Mouse (Mus musculus): Measurements from ENCODE around the gene C7.

DNA sequence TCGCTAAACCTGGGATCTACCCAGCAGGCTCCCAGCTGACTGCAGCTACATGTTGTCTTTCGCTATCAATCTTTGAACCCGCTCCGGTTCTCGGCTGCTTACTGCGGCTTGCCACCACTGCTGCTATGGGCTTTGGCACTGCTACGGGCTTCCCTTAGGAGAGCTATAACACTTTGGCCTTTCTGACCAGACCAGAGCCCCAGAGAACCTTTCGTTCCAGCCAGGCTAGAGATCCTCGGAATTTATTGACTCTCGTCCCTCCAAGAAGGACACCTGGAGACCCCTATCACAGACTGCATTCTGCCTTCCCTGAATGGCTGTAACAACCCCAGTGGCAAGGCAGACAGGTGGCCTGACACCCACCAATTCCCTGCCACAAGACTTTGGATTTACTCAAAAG lies 26.6 kb upstream of the C7 start:
- TF ChIP-seq POLR2A (IDR thresholded peaks at IDR 0.05; ENCODE audit: insufficient read depth, low read depth, low read length) (no peak), CTCF (IDR thresholded peaks at IDR 0.05; ENCODE audit: insufficient read depth, low read depth, low read length) (no peak)
